Mouse (Mus musculus) brain, adult 2 months (tissue): ENCODE measurements around the gene Dync1i2.
A peak's percentile ranks its signal among the peaks of the same experiment; 100 is the strongest.

Source experiments
- DNase-seq: peaks from one replicate; pipeline ENCODE4 v3.0.0; 2011; ENCODE audit warnings: low read depth, low spot score

The Dync1i2 gene

GRCm38 (mm10) chr2:71269332-71269731, 57.8 kb downstream of the Dync1i2 start:
- DNase-seq: no peak

GRCm38 (mm10) chr2:71270085-71270484, 58.6 kb downstream of the Dync1i2 start:
- DNase-seq: no peak

GRCm38 (mm10) chr2:71273955-71274679, 62.6 kb downstream of the Dync1i2 start:
- peak; percentile 91 for DNase-seq

- no peak for DNase-seq
These were observed 64.2 kb downstream of the Dync1i2 start for GRCm38 (mm10) chr2:71275734-71276133.

GRCm38 (mm10) chr2:71278791-71279775, 67.6 kb downstream of the Dync1i2 start:
- DNase-seq: peak; percentile 91

GRCm38 (mm10) chr2:71281981-71282380, 70.5 kb downstream of the Dync1i2 start:
- no peak for DNase-seq

- DNase-seq: peak; percentile 86
These were observed 78.7 kb downstream of the Dync1i2 start for GRCm38 (mm10) chr2:71290107-71290775.

- DNase-seq: no peak
These were observed 80.1 kb downstream of the Dync1i2 start for GRCm38 (mm10) chr2:71291566-71291965.

- no peak for DNase-seq
These were observed 82.5 kb downstream of the Dync1i2 start for GRCm38 (mm10) chr2:71293983-71294382.

GRCm38 (mm10) chr2:71294489-71294888, 83.0 kb downstream of the Dync1i2 start:
- peak; percentile 37 for DNase-seq

- DNase-seq: no peak
These were observed 84.3 kb downstream of the Dync1i2 start for GRCm38 (mm10) chr2:71295844-71296243.

GRCm38 (mm10) chr2:71297501-71297900, 86.0 kb downstream of the Dync1i2 start:
- peak; percentile 65 for DNase-seq

- no peak for DNase-seq
These were observed 87.2 kb downstream of the Dync1i2 start for GRCm38 (mm10) chr2:71298729-71299128.

- peak; percentile 47 for DNase-seq
These were observed 90.7 kb downstream of the Dync1i2 start for GRCm38 (mm10) chr2:71302156-71302663.

GRCm38 (mm10) chr2:71303221-71303620, 91.7 kb downstream of the Dync1i2 start:
- DNase-seq: no peak

GRCm38 (mm10) chr2:71304821-71305220, 93.3 kb downstream of the Dync1i2 start:
- DNase-seq: no peak

- DNase-seq: no peak
These were observed 94.9 kb downstream of the Dync1i2 start for GRCm38 (mm10) chr2:71306357-71306756.

- no peak for DNase-seq
These were observed 98.2 kb downstream of the Dync1i2 start for GRCm38 (mm10) chr2:71309726-71310125.

- no peak for DNase-seq
These were observed 100.6 kb downstream of the Dync1i2 start for GRCm38 (mm10) chr2:71312067-71312466.
